Mouse (Mus musculus) hindbrain, embryonic 16.5 days (tissue): Measurements from ENCODE around the gene Kdm4a. TPM values are rescaled to one million over a fixed set of nuclear protein-coding genes. Genes with fewer than 3 reads are reported as not detected.

Experiments used
- ATAC-seq: fragments of 200-750 bp; cut with Nextera tagmentation; 2 replicates; pipeline ENCODE4 v1.8.0; 2017; ENCODE audit warnings: moderate TSS enrichment, moderate library complexity
- H3K27ac ChIP-seq: fragments of 300-500 bp; sonication (generic); 2 replicates; pipeline ENCODE4 v1.5.1; 2014; ENCODE audit warnings: low read depth, mild to moderate bottlenecking, control low read depth, low read length, moderate library complexity
- H3K27me3 ChIP-seq: fragments of 300-500 bp; sonication (generic); replicated peaks from 2 replicates; pipeline ENCODE4 v1.6.1; 2014; ENCODE audit warnings: low read length; ENCODE audit not compliant: control insufficient read depth, insufficient read depth
- H3K36me3 ChIP-seq: fragments of 300-500 bp; sonication (generic); 2 replicates; pipeline ENCODE4 v1.6.1; 2014; ENCODE audit warnings: mild to moderate bottlenecking, low read length, moderate library complexity, mixed read lengths; ENCODE audit not compliant: control insufficient read depth, insufficient read depth
- H3K4me1 ChIP-seq: fragments of 300-500 bp; sonication (generic); 2 replicates; pipeline ENCODE4 v1.6.1; 2014; ENCODE audit warnings: low read depth, low read length; ENCODE audit not compliant: control insufficient read depth, insufficient read depth
- H3K4me2 ChIP-seq: fragments of 300-500 bp; sonication (generic); 2 replicates; pipeline ENCODE4 v1.6.1; 2014; ENCODE audit warnings: mild to moderate bottlenecking, low read length, control low read depth, moderate library complexity
- H3K4me3 ChIP-seq: fragments of 300-500 bp; sonication (generic); 2 replicates; pipeline ENCODE4 v1.5.1; 2014; ENCODE audit warnings: mild to moderate bottlenecking, low read length, control low read depth, moderate library complexity
- H3K9ac ChIP-seq: fragments of 300-500 bp; sonication (generic); 2 replicates; pipeline ENCODE4 v1.6.1; 2014; ENCODE audit warnings: low read depth, mild to moderate bottlenecking, control low read depth, low read length, moderate library complexity
- H3K9me3 ChIP-seq: fragments of 300-500 bp; sonication (generic); 2 replicates; pipeline ENCODE4 v1.6.1; 2014; ENCODE audit warnings: mild to moderate bottlenecking, low read length, moderate library complexity; ENCODE audit not compliant: control insufficient read depth
- WGBS: fragments of 180-500 bp; shearing (Covaris S2); extraction: QIAGEN DNeasy Blood & Tissue Kit; methylation state at CpG from one replicate; pipeline ENCODE4 v1.1.7; 2014; 5-methylcytosine and 5-hydroxymethylcytosine counted together
- polyA plus RNA-seq: library from polyadenylated mRNA; unstranded; fragments of >200 nt; fragmentation: Nextera tagmentation; extraction: Ambion mirVana; gene quantifications from 2 replicates; pipeline ENCODE4 v1.2.1, GENCODE M21; 2015

Kdm4a gene
- 38.5 and 38.6 TPM in 2 replicates for polyA plus RNA-seq

- peak; percentile 100 for ATAC-seq
- H3K36me3 ChIP-seq, result peaks cover 20% of the 10 kb centered on the region
- peaks cover 13% of the 10 kb centered on the region for H3K4me1 ChIP-seq
- H3K9me3 ChIP-seq, result no peaks in the 10 kb centered on the region
- peak within 1 kb of the TSS; percentile 99 for H3K27ac ChIP-seq
- peak within 1 kb of the TSS; percentile 83 for H3K4me3 ChIP-seq
- peak within 1 kb of the TSS; percentile 85 for H3K4me2 ChIP-seq
- WGBS, result under 1% methylated on average over 38 of the region's 38 CpGs
- H3K27me3 ChIP-seq, result no peaks in the 10 kb centered on the region
- H3K9ac ChIP-seq, result peak within 1 kb of the TSS; percentile 82
These were observed at the start of gene Kdm4a for GRCm38 (mm10) chr4:118179467-118180300. Gene Kdm4a, minus strand, starts transcription at chr4:118180043.

- no peak overlapping the region for H3K9ac ChIP-seq
- H3K27me3 ChIP-seq, result no peaks in the 10 kb centered on the region
- 62% methylated on average over 6 of the region's 6 CpGs for WGBS
- H3K9me3 ChIP-seq, result no peaks in the 10 kb centered on the region
- no peaks in the 10 kb centered on the region for H3K4me1 ChIP-seq
- H3K4me2 ChIP-seq, result no peak overlapping the region
- ATAC-seq, result no peak
- peaks cover 42% of the 10 kb centered on the region for H3K36me3 ChIP-seq
- H3K4me3 ChIP-seq, result no peak overlapping the region
- H3K27ac ChIP-seq, result no peak overlapping the region
These were observed 49.4 kb upstream of the Kdm4a start for GRCm38 (mm10) chr4:118229035-118229770.

- Histone ChIP-seq H3K27ac (no peak overlapping the region), H3K4me2 (no peak overlapping the region), H3K27me3 (no peaks in the 10 kb centered on the region), H3K36me3 (peaks cover 53% of the 10 kb centered on the region), H3K9me3 (no peaks in the 10 kb centered on the region), H3K4me3 (no peak overlapping the region), H3K9ac (no peak overlapping the region), H3K4me1 (no peaks in the 10 kb centered on the region)
- no peak for ATAC-seq
- WGBS, result 76% methylated on average over 12 of the region's 12 CpGs
These were observed 47.6 kb upstream of the Kdm4a start for GRCm38 (mm10) chr4:118227398-118227797.

- Histone ChIP-seq H3K9me3 (no peaks in the 10 kb centered on the region), H3K27me3 (no peaks in the 10 kb centered on the region), H3K27ac (no peak overlapping the region), H3K4me3 (no peak overlapping the region), H3K4me1 (no peaks in the 10 kb centered on the region), H3K4me2 (no peak overlapping the region), H3K36me3 (peaks cover 60% of the 10 kb centered on the region), H3K9ac (no peak overlapping the region)
- WGBS, result 89% methylated on average over 7 of the region's 7 CpGs
- ATAC-seq, result no peak
These were observed 41.4 kb upstream of the Kdm4a start for GRCm38 (mm10) chr4:118221261-118221660.

- WGBS, result 87% methylated on average over 9 of the region's 9 CpGs
- no peaks in the 10 kb centered on the region for H3K4me1 ChIP-seq
- H3K9ac ChIP-seq, result no peak overlapping the region
- ATAC-seq, result no peak
- no peak overlapping the region for H3K4me3 ChIP-seq
- peaks cover 59% of the 10 kb centered on the region for H3K36me3 ChIP-seq
- H3K4me2 ChIP-seq, result no peak overlapping the region
- no peaks in the 10 kb centered on the region for H3K9me3 ChIP-seq
- no peaks in the 10 kb centered on the region for H3K27me3 ChIP-seq
- no peak overlapping the region for H3K27ac ChIP-seq
These were observed 40.9 kb upstream of the Kdm4a start for GRCm38 (mm10) chr4:118220756-118221155.

- Histone ChIP-seq H3K27ac (no peak overlapping the region), H3K9ac (no peak overlapping the region), H3K4me3 (no peak overlapping the region), H3K27me3 (no peaks in the 10 kb centered on the region), H3K4me2 (no peak overlapping the region), H3K9me3 (no peaks in the 10 kb centered on the region), H3K4me1 (no peaks in the 10 kb centered on the region), H3K36me3 (peaks cover 48% of the 10 kb centered on the region)
- 73% methylated on average over 6 of the region's 6 CpGs for WGBS
- ATAC-seq, result no peak
These were observed 39.6 kb upstream of the Kdm4a start for GRCm38 (mm10) chr4:118219487-118219886.

- no peak overlapping the region for H3K27ac ChIP-seq
- no peak overlapping the region for H3K4me3 ChIP-seq
- no peaks in the 10 kb centered on the region for H3K4me1 ChIP-seq
- H3K4me2 ChIP-seq, result no peak overlapping the region
- no peak overlapping the region for H3K9ac ChIP-seq
- H3K27me3 ChIP-seq, result no peaks in the 10 kb centered on the region
- peaks cover 48% of the 10 kb centered on the region for H3K36me3 ChIP-seq
- H3K9me3 ChIP-seq, result no peaks in the 10 kb centered on the region
- 90% methylated on average over 5 of the region's 5 CpGs for WGBS
- ATAC-seq, result no peak
These were observed 38.7 kb upstream of the Kdm4a start for GRCm38 (mm10) chr4:118218521-118218920.

- Histone ChIP-seq H3K36me3 (peaks cover 56% of the 10 kb centered on the region), H3K4me2 (no peak overlapping the region), H3K27me3 (no peaks in the 10 kb centered on the region), H3K4me3 (no peak overlapping the region), H3K4me1 (no peaks in the 10 kb centered on the region), H3K27ac (no peak overlapping the region), H3K9me3 (no peaks in the 10 kb centered on the region), H3K9ac (no peak overlapping the region)
- ATAC-seq, result 0 out of 2 replicates have a peak, but pooled peaks have one; percentile 50
- 84% methylated on average over 17 of the region's 17 CpGs for WGBS
These were observed 37.1 kb upstream of the Kdm4a start for GRCm38 (mm10) chr4:118216726-118217595.
